Mouse (Mus musculus): ENCODE measurements around the gene E030018B13Rik.

- TF ChIP-seq CTCF (IDR thresholded peaks at IDR 0.05; ENCODE audit: low read depth): no peak
- TF ChIP-seq EP300 (IDR thresholded peaks at IDR 0.05; ENCODE audit: low read depth): no peak
These were observed 38.8 kb downstream of the E030018B13Rik start for GRCm38 (mm10) chr7:63955440-63955839.

Measured in liver, postnatal 0 days (tissue).